Mouse (Mus musculus): Measurements from ENCODE around the gene Limk1. TPM values are rescaled to one million over a fixed set of nuclear protein-coding genes. Genes with fewer than 3 reads are reported as not detected.

Limk1 gene
- polyA plus RNA-seq, 1 experiment from 2014 or later, result 14.0 TPM

- no peak for ATAC-seq
- Histone ChIP-seq H3K27me3 (replicated peaks; ENCODE audit: control insufficient read depth, insufficient read depth, low read length) (no peaks in the 10 kb centered on the region), H3K9me3 (replicated peaks; ENCODE audit: control insufficient read depth, low read length) (no peaks in the 10 kb centered on the region), H3K4me2 (ENCODE audit: low read length) (no peak overlapping the region), H3K27ac (ENCODE audit: low read depth, low read length) (no peak overlapping the region), H3K4me1 (ENCODE audit: control insufficient read depth, insufficient read depth, low read length) (peaks cover 4% of the 10 kb centered on the region; the same call in 1 of the 2 replicates), H3K36me3 (ENCODE audit: control insufficient read depth, insufficient read depth, low read length) (peaks cover 76% of the 10 kb centered on the region), H3K4me3 (ENCODE audit: low read depth, low read length) (no peak overlapping the region), H3K9ac (ENCODE audit: low read length) (no peak overlapping the region)
- WGBS, result 88% methylated on average over 4 of the region's 4 CpGs
- no peak for DNase-seq (ENCODE audit: low spot score)
These were observed 58.9 kb downstream of the Limk1 start for GRCm38 (mm10) chr5:134629508-134629907.

GRCm38 (mm10) chr5:134622069-134622468, 66.3 kb downstream of the Limk1 start:
- Histone ChIP-seq H3K4me2 (ENCODE audit: low read length) (no peak overlapping the region), H3K4me1 (ENCODE audit: control insufficient read depth, insufficient read depth, low read length) (no peaks in the 10 kb centered on the region), H3K27ac (ENCODE audit: low read depth, low read length) (peak overlapping the region; percentile 62), H3K9ac (ENCODE audit: low read length) (no peak overlapping the region), H3K4me3 (ENCODE audit: low read depth, low read length) (no peak overlapping the region), H3K9me3 (replicated peaks; ENCODE audit: control insufficient read depth, low read length) (no peaks in the 10 kb centered on the region), H3K36me3 (ENCODE audit: control insufficient read depth, insufficient read depth, low read length) (peaks cover 99% of the 10 kb centered on the region), H3K27me3 (replicated peaks; ENCODE audit: control insufficient read depth, insufficient read depth, low read length) (no peaks in the 10 kb centered on the region)
- WGBS, result 41% methylated on average over 2 of the region's 2 CpGs
- DNase-seq (ENCODE audit: low spot score) (peak; percentile 91), ATAC-seq (peak; percentile 86; the same call in 1 of the 2 replicates)

- H3K4me2 ChIP-seq (ENCODE audit: low read length), result no peak overlapping the region
- H3K4me1 ChIP-seq (ENCODE audit: control insufficient read depth, insufficient read depth, low read length), result no peaks in the 10 kb centered on the region
- WGBS, result 94% methylated on average over 16 of the region's 16 CpGs
- H3K4me3 ChIP-seq (ENCODE audit: low read depth, low read length), result no peak overlapping the region
- DNase-seq (ENCODE audit: low spot score) (no peak), ATAC-seq (no peak)
- H3K27me3 ChIP-seq (replicated peaks; ENCODE audit: control insufficient read depth, insufficient read depth, low read length), result no peaks in the 10 kb centered on the region
- no peak overlapping the region for H3K27ac ChIP-seq (ENCODE audit: low read depth, low read length)
- no peak overlapping the region for H3K9ac ChIP-seq (ENCODE audit: low read length)
- no peaks in the 10 kb centered on the region for H3K9me3 ChIP-seq (replicated peaks; ENCODE audit: control insufficient read depth, low read length)
- H3K36me3 ChIP-seq (ENCODE audit: control insufficient read depth, insufficient read depth, low read length), result peaks cover 94% of the 10 kb centered on the region
These were observed 67.2 kb downstream of the Limk1 start for GRCm38 (mm10) chr5:134621099-134621640.

- Histone ChIP-seq H3K27me3 (replicated peaks; ENCODE audit: control insufficient read depth, insufficient read depth, low read length) (no peaks in the 10 kb centered on the region), H3K27ac (ENCODE audit: low read depth, low read length) (no peak overlapping the region)
These were observed 67.9 kb downstream of the Limk1 start for GRCm38 (mm10) chr5:134620457-134620856.

GRCm38 (mm10) chr5:134617071-134617470, 71.3 kb downstream of the Limk1 start:
- Histone ChIP-seq H3K27ac (ENCODE audit: low read depth, low read length) (no peak overlapping the region), H3K27me3 (replicated peaks; ENCODE audit: control insufficient read depth, insufficient read depth, low read length) (no peaks in the 10 kb centered on the region), H3K9me3 (replicated peaks; ENCODE audit: control insufficient read depth, low read length) (no peaks in the 10 kb centered on the region), H3K4me2 (ENCODE audit: low read length) (no peak overlapping the region), H3K4me1 (ENCODE audit: control insufficient read depth, insufficient read depth, low read length) (no peaks in the 10 kb centered on the region), H3K9ac (ENCODE audit: low read length) (no peak overlapping the region), H3K36me3 (ENCODE audit: control insufficient read depth, insufficient read depth, low read length) (peaks cover 59% of the 10 kb centered on the region), H3K4me3 (ENCODE audit: low read depth, low read length) (no peak overlapping the region)
- ATAC-seq (no peak), DNase-seq (ENCODE audit: low spot score) (peak; percentile 11)
- 60% methylated on average over 3 of the region's 3 CpGs for WGBS

More at GRCm38 (mm10) chr5:134620457-134620856, 67.9 kb downstream of the Limk1 start:
- H3K9ac ChIP-seq (ENCODE audit: low read length), result no peak overlapping the region
- no peaks in the 10 kb centered on the region for H3K4me1 ChIP-seq (ENCODE audit: control insufficient read depth, insufficient read depth, low read length)
- H3K4me2 ChIP-seq (ENCODE audit: low read length), result no peak overlapping the region
- WGBS, result 95% methylated on average over 9 of the region's 9 CpGs
- no peak overlapping the region for H3K4me3 ChIP-seq (ENCODE audit: low read depth, low read length)
- DNase-seq (ENCODE audit: low spot score), result no peak
- no peak for ATAC-seq
- peaks cover 87% of the 10 kb centered on the region for H3K36me3 ChIP-seq (ENCODE audit: control insufficient read depth, insufficient read depth, low read length)
- no peaks in the 10 kb centered on the region for H3K9me3 ChIP-seq (replicated peaks; ENCODE audit: control insufficient read depth, low read length)

- no peak overlapping the region for H3K4me3 ChIP-seq (ENCODE audit: low read depth, low read length)
- H3K27ac ChIP-seq (ENCODE audit: low read depth, low read length), result no peak overlapping the region
- H3K4me1 ChIP-seq (ENCODE audit: control insufficient read depth, insufficient read depth, low read length), result no peaks in the 10 kb centered on the region
- H3K9ac ChIP-seq (ENCODE audit: low read length), result no peak overlapping the region
- peaks cover 46% of the 10 kb centered on the region for H3K36me3 ChIP-seq (ENCODE audit: control insufficient read depth, insufficient read depth, low read length)
- DNase-seq (ENCODE audit: low spot score), result no peak
- WGBS, result 80% methylated on average over 4 of the region's 4 CpGs
- no peaks in the 10 kb centered on the region for H3K9me3 ChIP-seq (replicated peaks; ENCODE audit: control insufficient read depth, low read length)
- no peaks in the 10 kb centered on the region for H3K27me3 ChIP-seq (replicated peaks; ENCODE audit: control insufficient read depth, insufficient read depth, low read length)
- H3K4me2 ChIP-seq (ENCODE audit: low read length), result no peak overlapping the region
- no peak for ATAC-seq
These were observed 72.6 kb downstream of the Limk1 start for GRCm38 (mm10) chr5:134615780-134616179.

- WGBS, result 91% methylated on average over 8 of the region's 8 CpGs
- no peaks in the 10 kb centered on the region for H3K4me1 ChIP-seq (ENCODE audit: control insufficient read depth, insufficient read depth, low read length)
- peaks cover 42% of the 10 kb centered on the region for H3K36me3 ChIP-seq (ENCODE audit: control insufficient read depth, insufficient read depth, low read length)
- ATAC-seq (no peak), DNase-seq (ENCODE audit: low spot score) (no peak)
- H3K27ac ChIP-seq (ENCODE audit: low read depth, low read length), result no peak overlapping the region
- H3K4me3 ChIP-seq (ENCODE audit: low read depth, low read length), result no peak overlapping the region
- no peak overlapping the region for H3K9ac ChIP-seq (ENCODE audit: low read length)
- no peak overlapping the region for H3K4me2 ChIP-seq (ENCODE audit: low read length)
- no peaks in the 10 kb centered on the region for H3K9me3 ChIP-seq (replicated peaks; ENCODE audit: control insufficient read depth, low read length)
- no peaks in the 10 kb centered on the region for H3K27me3 ChIP-seq (replicated peaks; ENCODE audit: control insufficient read depth, insufficient read depth, low read length)
These were observed 73.0 kb downstream of the Limk1 start for GRCm38 (mm10) chr5:134615380-134615779.

GRCm38 (mm10) chr5:134614802-134615201, 73.6 kb downstream of the Limk1 start, which contains the start of gene Lat2:
Gene Lat2, minus strand, starts transcription at chr5:134615025.
- H3K36me3 ChIP-seq (ENCODE audit: control insufficient read depth, insufficient read depth, low read length), result peaks cover 36% of the 10 kb centered on the region

GRCm38 (mm10) chr5:134614296-134614695, 74.1 kb downstream of the Limk1 start:
- no peak overlapping the region for H3K4me3 ChIP-seq (ENCODE audit: low read depth, low read length)
- no peak overlapping the region for H3K27ac ChIP-seq (ENCODE audit: low read depth, low read length)
- no peak overlapping the region for H3K9ac ChIP-seq (ENCODE audit: low read length)
- no peaks in the 10 kb centered on the region for H3K9me3 ChIP-seq (replicated peaks; ENCODE audit: control insufficient read depth, low read length)
- no peak overlapping the region for H3K4me2 ChIP-seq (ENCODE audit: low read length)
- H3K27me3 ChIP-seq (replicated peaks; ENCODE audit: control insufficient read depth, insufficient read depth, low read length), result no peaks in the 10 kb centered on the region
- no peak for DNase-seq (ENCODE audit: low spot score)
- H3K36me3 ChIP-seq (ENCODE audit: control insufficient read depth, insufficient read depth, low read length), result peaks cover 31% of the 10 kb centered on the region
- no peaks in the 10 kb centered on the region for H3K4me1 ChIP-seq (ENCODE audit: control insufficient read depth, insufficient read depth, low read length)
- 94% methylated on average over 8 of the region's 8 CpGs for WGBS
- ATAC-seq, result no peak

More at GRCm38 (mm10) chr5:134614802-134615201, 73.6 kb downstream of the Limk1 start, which contains the start of gene Lat2:
- DNase-seq (ENCODE audit: low spot score) (no peak), ATAC-seq (no peak)
- Histone ChIP-seq H3K9me3 (replicated peaks; ENCODE audit: control insufficient read depth, low read length) (no peaks in the 10 kb centered on the region), H3K27me3 (replicated peaks; ENCODE audit: control insufficient read depth, insufficient read depth, low read length) (no peaks in the 10 kb centered on the region), H3K27ac (ENCODE audit: low read depth, low read length) (no peak within 1 kb of the TSS), H3K4me1 (ENCODE audit: control insufficient read depth, insufficient read depth, low read length) (no peaks in the 10 kb centered on the region), H3K9ac (ENCODE audit: low read length) (no peak within 1 kb of the TSS), H3K4me3 (ENCODE audit: low read depth, low read length) (no peak within 1 kb of the TSS), H3K4me2 (ENCODE audit: low read length) (no peak within 1 kb of the TSS)
- 86% methylated on average over 7 of the region's 7 CpGs for WGBS
